In the genomic region with DNA sequence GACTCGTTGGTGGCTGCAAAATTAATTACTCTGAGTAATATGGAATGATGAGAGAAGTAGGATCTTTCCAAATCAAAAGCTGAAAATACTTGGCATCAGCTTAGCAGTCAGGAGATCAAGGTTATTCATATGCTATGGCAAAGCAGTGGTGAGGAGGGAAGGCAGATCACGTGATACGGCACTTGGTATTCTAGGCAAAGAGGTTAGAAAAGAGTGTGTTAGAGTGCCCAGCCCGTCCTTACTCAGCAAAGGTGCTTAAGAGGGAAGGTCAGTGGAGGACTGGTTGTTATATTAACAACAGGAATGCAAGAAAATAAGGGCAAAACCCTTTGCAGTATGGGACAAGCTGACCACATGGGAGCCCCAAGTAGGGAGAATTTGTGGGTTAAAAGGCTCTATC, we compare ENCODE assay signal across 31 mouse cellular contexts.
DNase-seq lines count a peak whose midpoint lies in the region; ATAC-seq and TF ChIP-seq lines count a peak whose summit lies in the region.
"Had no signal": no experiment of that assay in that cellular context is flagged by ENCODE, and none has a peak within 500 bp of the region (broad histone marks: within the 10 kb centered on the region; RNA-seq: fewer than 3 reads in every experiment).

No protein-coding gene starts in this region.

- peak overlapping the region; percentile 45; the same call in 1 of the 2 replicates for H3K27ac ChIP-seq in kidney, adult 2 months (ENCODE audit: insufficient read depth, low read depth, low read length)
- no peak overlapping the region for H3K27ac ChIP-seq in kidney, embryonic 16.5 days (ENCODE audit: low read length)
- H3K27ac ChIP-seq in kidney, postnatal 0 days, result no peak overlapping the region
- H3K27ac ChIP-seq in hindbrain, embryonic 16.5 days (ENCODE audit: low read depth, low read length), result no peak overlapping the region
- H3K27ac ChIP-seq: embryonic facial prominence, embryonic 10.5 days; embryonic facial prominence, embryonic 13.5 days; forebrain, embryonic 12.5 days; forebrain, embryonic 15.5 days; heart, embryonic 15.5 days; hindbrain, embryonic 10.5 days; hindbrain, embryonic 13.5 days had no signal

- no peak overlapping the region for H3K9ac ChIP-seq in kidney, embryonic 16.5 days (replicated peaks; ENCODE audit: low read length)
- no peak overlapping the region for H3K9ac ChIP-seq in kidney, postnatal 0 days (ENCODE audit: low read depth, low read length)
- H3K9ac ChIP-seq in hindbrain, embryonic 16.5 days (ENCODE audit: low read depth, low read length), result no peak overlapping the region
- H3K9ac ChIP-seq: embryonic facial prominence, embryonic 13.5 days; forebrain, embryonic 12.5 days; forebrain, embryonic 15.5 days; heart, embryonic 12.5 days; heart, embryonic 15.5 days; hindbrain, embryonic 13.5 days had no signal

- ATAC-seq in kidney, embryonic 16.5 days (ENCODE audit: low FRiP score, low TSS enrichment), result no peak
- ATAC-seq in kidney, postnatal 0 days (replicated peaks; ENCODE audit: low FRiP score, low read depth), result peak; percentile 44; the same call in 1 of the 2 replicates
- no peak for ATAC-seq in hindbrain, embryonic 16.5 days
- ATAC-seq: forebrain, embryonic 15.5 days; Patski had no signal

- H3K4me2 ChIP-seq in kidney, embryonic 16.5 days (replicated peaks; ENCODE audit: low read depth, low read length), result no peak overlapping the region
- H3K4me2 ChIP-seq in kidney, postnatal 0 days (ENCODE audit: low read length), result no peak overlapping the region
- H3K4me2 ChIP-seq in hindbrain, embryonic 16.5 days (ENCODE audit: low read length), result no peak overlapping the region
- H3K4me2 ChIP-seq: embryonic facial prominence, embryonic 13.5 days; forebrain, embryonic 12.5 days; forebrain, embryonic 15.5 days; heart, embryonic 12.5 days; heart, embryonic 15.5 days; hindbrain, embryonic 13.5 days had no signal

- 56% methylated on average over 4 of the region's 4 CpGs for WGBS in kidney, adult 2 months
- 80% methylated on average over 4 of the region's 4 CpGs for WGBS in kidney, embryonic 16.5 days
- WGBS in kidney, postnatal 0 days, result 83% methylated on average over 4 of the region's 4 CpGs
- 91% methylated on average over 4 of the region's 4 CpGs for WGBS in hindbrain, embryonic 16.5 days

- H3K4me1 ChIP-seq in kidney, adult 2 months (ENCODE audit: control insufficient read depth, insufficient read depth, low read length), result peaks cover 22% of the 10 kb centered on the region; the same call in 1 of the 2 replicates
- no peaks in the 10 kb centered on the region for H3K4me1 ChIP-seq in kidney, embryonic 16.5 days (ENCODE audit: insufficient read depth, low read length)
- no peaks in the 10 kb centered on the region for H3K4me1 ChIP-seq in kidney, postnatal 0 days (replicated peaks; ENCODE audit: insufficient read depth, low read length)
- no peaks in the 10 kb centered on the region for H3K4me1 ChIP-seq in hindbrain, embryonic 16.5 days (ENCODE audit: control insufficient read depth, insufficient read depth, low read depth, low read length)
- H3K4me1 ChIP-seq: embryonic facial prominence, embryonic 10.5 days; embryonic facial prominence, embryonic 13.5 days; forebrain, embryonic 12.5 days; heart, embryonic 12.5 days; heart, embryonic 15.5 days; hindbrain, embryonic 10.5 days had no signal

- TF ChIP-seq POLR2A in kidney, adult 2 months (IDR thresholded peaks at IDR 0.05; ENCODE audit: low read depth, low read length), result no peak

- no peak for TF ChIP-seq CTCF in kidney, adult 2 months (conservative IDR thresholded peaks at IDR 0.05; ENCODE audit: insufficient read depth, insufficient read length, low read depth, low read length)
- TF ChIP-seq CTCF in kidney, postnatal 0 days (IDR thresholded peaks at IDR 0.05; ENCODE audit: low read depth), result no peak

- H3K4me3 ChIP-seq in kidney, adult 2 months (ENCODE audit: insufficient read depth, low read depth, low read length), result no peak overlapping the region
- no peak overlapping the region for H3K4me3 ChIP-seq in kidney, embryonic 16.5 days (ENCODE audit: low read length)
- no peak overlapping the region for H3K4me3 ChIP-seq in kidney, postnatal 0 days (replicated peaks; ENCODE audit: low read depth, low read length)
- no peak overlapping the region for H3K4me3 ChIP-seq in hindbrain, embryonic 16.5 days (ENCODE audit: low read length)
- H3K4me3 ChIP-seq: embryonic facial prominence, embryonic 10.5 days; embryonic facial prominence, embryonic 13.5 days; erythroblast, embryonic 14.5 days; forebrain, embryonic 12.5 days; forebrain, embryonic 15.5 days; heart, embryonic 12.5 days; heart, embryonic 15.5 days; hindbrain, embryonic 10.5 days; hindbrain, embryonic 13.5 days had no signal

- peaks cover 15% of the 10 kb centered on the region; the same call in 1 of the 2 replicates for H3K36me3 ChIP-seq in kidney, adult 2 months (ENCODE audit: control insufficient read depth, insufficient read depth, low read length)
- H3K36me3 ChIP-seq in kidney, embryonic 16.5 days (ENCODE audit: insufficient read depth, low read length), result no peaks in the 10 kb centered on the region
- H3K36me3 ChIP-seq in kidney, postnatal 0 days (ENCODE audit: insufficient read depth, low read length), result no peaks in the 10 kb centered on the region
- H3K36me3 ChIP-seq in hindbrain, embryonic 16.5 days (ENCODE audit: control insufficient read depth, insufficient read depth, low read length), result no peaks in the 10 kb centered on the region
- H3K36me3 ChIP-seq: embryonic facial prominence, embryonic 13.5 days; forebrain, embryonic 12.5 days; forebrain, embryonic 15.5 days; G1E; heart, embryonic 12.5 days; heart, embryonic 15.5 days; hindbrain, embryonic 13.5 days had no signal

- H3K27me3 ChIP-seq in kidney, adult 2 months (replicated peaks; ENCODE audit: control insufficient read depth, insufficient read depth, low read length), result no peaks in the 10 kb centered on the region
- no peaks in the 10 kb centered on the region for H3K27me3 ChIP-seq in kidney, embryonic 16.5 days (ENCODE audit: insufficient read depth, low read length)
- H3K27me3 ChIP-seq in kidney, postnatal 0 days (ENCODE audit: insufficient read depth, low read length), result no peaks in the 10 kb centered on the region
- H3K27me3 ChIP-seq in hindbrain, embryonic 16.5 days (replicated peaks; ENCODE audit: control insufficient read depth, insufficient read depth, low read length), result no peaks in the 10 kb centered on the region
- H3K27me3 ChIP-seq: CH12.LX; embryonic facial prominence, embryonic 13.5 days; forebrain, embryonic 12.5 days; forebrain, embryonic 15.5 days; heart, embryonic 12.5 days; heart, embryonic 15.5 days; hindbrain, embryonic 13.5 days; Patski had no signal

- H3K9me3 ChIP-seq in kidney, embryonic 16.5 days (ENCODE audit: low read length), result no peaks in the 10 kb centered on the region
- no peaks in the 10 kb centered on the region for H3K9me3 ChIP-seq in kidney, postnatal 0 days (replicated peaks; ENCODE audit: low read length)
- H3K9me3 ChIP-seq in hindbrain, embryonic 16.5 days (ENCODE audit: control insufficient read depth, low read length), result no peaks in the 10 kb centered on the region
- H3K9me3 ChIP-seq: embryonic facial prominence, embryonic 10.5 days; embryonic facial prominence, embryonic 13.5 days; forebrain, embryonic 12.5 days; forebrain, embryonic 15.5 days; G1E; heart, embryonic 12.5 days; heart, embryonic 15.5 days; hindbrain, embryonic 10.5 days; hindbrain, embryonic 13.5 days had no signal

- peak; percentile 52 for DNase-seq in kidney, adult 2 months
- no peak for DNase-seq in kidney, postnatal 0 days (ENCODE audit: low spot score)
- no peak for DNase-seq in kidney, adult 18-20 months
- peak; percentile 59 for DNase-seq in kidney, postnatal 14 days
- no peak for DNase-seq in adrenal gland, adult 18-20 months (ENCODE audit: low spot score in 2 of 2)
- DNase-seq: adrenal gland, adult 2 months; adrenal gland, postnatal 14 days; B cell, adult 2 months; cerebellum, adult 11 months; cerebellum, adult 2 months; cerebellum, adult 9-11 months; cerebellum, postnatal 25 days; embryo, embryonic 11 days; gastrocnemius, postnatal 25 days; heart, adult 18-20 months; heart, postnatal 10 days; heart, postnatal 36 days had no signal

Comparison
In these comparisons a context has a peak if more than half of its experiments do, and no peak if none do; other contexts are left out.
1. DNase-seq: peak in kidney, adult 2 months (single experiment) and kidney, postnatal 14 days (single experiment); none in kidney, postnatal 0 days (single experiment), kidney, adult 18-20 months (single experiment) and adrenal gland, adult 18-20 months (0 of 2).